Mouse (Mus musculus) stomach, embryonic 16.5 days (tissue): ENCODE results near the gene Rassf8. TPM values are rescaled to one million over a fixed set of nuclear protein-coding genes. Genes with fewer than 3 reads are reported as not detected.

ENCODE experiments used
- ATAC-seq: fragments of 200-750 bp; cut with Nextera tagmentation; 2 replicates; pipeline ENCODE4 v1.8.0; 2017; ENCODE audit warnings: moderate number of reproducible peaks, moderate TSS enrichment; ENCODE audit not compliant: insufficient read depth, low FRiP score
- H3K27ac ChIP-seq: fragments of 300-500 bp; sonication (generic); 2 replicates; pipeline ENCODE4 v1.5.1; 2014; ENCODE audit warnings: low read length
- H3K27me3 ChIP-seq: fragments of 300-500 bp; sonication (generic); 2 replicates; pipeline ENCODE4 v1.6.1; 2014; ENCODE audit warnings: low read length, control low read depth, mixed read lengths; ENCODE audit not compliant: control insufficient read depth, insufficient read depth
- H3K36me3 ChIP-seq: fragments of 300-500 bp; sonication (generic); 2 replicates; pipeline ENCODE4 v1.6.1; 2014; ENCODE audit warnings: low read length; ENCODE audit not compliant: control insufficient read depth, insufficient read depth
- H3K4me1 ChIP-seq: fragments of 300-500 bp; sonication (generic); 2 replicates; pipeline ENCODE4 v1.6.1; 2014; ENCODE audit warnings: low read length, control low read depth, mixed read lengths; ENCODE audit not compliant: control insufficient read depth, insufficient read depth
- H3K4me2 ChIP-seq: fragments of 300-500 bp; sonication (generic); 2 replicates; pipeline ENCODE4 v1.6.1; 2014; ENCODE audit warnings: low read depth, low read length, mixed read lengths
- H3K4me3 ChIP-seq: fragments of 300-500 bp; sonication (generic); replicated peaks from 2 replicates; pipeline ENCODE4 v1.5.1; 2014; ENCODE audit warnings: mild to moderate bottlenecking, low read length
- H3K9ac ChIP-seq: fragments of 300-500 bp; sonication (generic); 2 replicates; pipeline ENCODE4 v1.6.1; 2014; ENCODE audit warnings: low read length
- H3K9me3 ChIP-seq: fragments of 300-500 bp; sonication (generic); replicated peaks from 2 replicates; pipeline ENCODE4 v1.6.1; 2016; ENCODE audit warnings: low read length, control low read depth; ENCODE audit not compliant: control insufficient read depth
- WGBS: fragments of 180-500 bp; shearing (Covaris S2); extraction: QIAGEN DNeasy Blood & Tissue Kit; methylation state at CpG from one replicate; pipeline ENCODE4 v1.1.7; 2014; 5-methylcytosine and 5-hydroxymethylcytosine counted together
- polyA plus RNA-seq: library from polyadenylated mRNA; unstranded; fragments of >200 nt; fragmentation: Nextera tagmentation; extraction: Ambion mirVana; gene quantifications from 2 replicates; pipeline ENCODE4 v1.2.1, GENCODE M21; 2015

Rassf8 gene
- polyA plus RNA-seq, 1 experiment from 2014 or later: 5.7 TPM

DNA sequence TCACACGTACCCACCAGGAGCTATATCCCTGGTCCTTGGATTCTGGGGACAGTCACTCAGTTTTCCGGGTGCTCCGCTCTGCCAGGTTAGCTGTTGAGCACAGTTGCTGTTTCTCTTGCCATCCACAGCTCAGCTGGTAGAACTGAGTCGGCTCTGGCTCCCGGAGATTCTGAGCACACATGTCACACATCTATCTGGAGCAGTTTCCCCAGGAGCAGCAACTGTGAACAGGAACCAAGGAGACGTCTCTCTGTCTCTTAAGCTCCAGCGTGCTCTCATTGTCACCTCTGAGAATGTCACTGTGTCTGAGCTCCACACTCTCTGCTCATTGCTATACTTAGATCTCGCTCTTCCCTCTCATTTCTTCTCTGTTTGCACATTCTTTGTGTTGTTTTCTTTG is 86.4 kb downstream of the Rassf8 start:
- Histone ChIP-seq H3K9me3 (no peaks in the 10 kb centered on the region), H3K36me3 (no peaks in the 10 kb centered on the region), H3K9ac (no peak overlapping the region), H3K4me3 (no peak overlapping the region), H3K4me2 (no peak overlapping the region), H3K27me3 (no peaks in the 10 kb centered on the region; the same call in 1 of the 2 replicates), H3K4me1 (no peaks in the 10 kb centered on the region; the same call in 1 of the 2 replicates), H3K27ac (no peak overlapping the region)
- WGBS: 62% methylated on average over 8 of the region's 8 CpGs
- ATAC-seq: no peak

- ATAC-seq: no peak
- no peak overlapping the region for H3K4me2 ChIP-seq
- H3K4me3 ChIP-seq: no peak overlapping the region
- H3K9me3 ChIP-seq: no peaks in the 10 kb centered on the region
- H3K36me3 ChIP-seq: no peaks in the 10 kb centered on the region
- H3K9ac ChIP-seq: no peak overlapping the region
- H3K27ac ChIP-seq: no peak overlapping the region
- no peaks in the 10 kb centered on the region; the same call in 1 of the 2 replicates for H3K4me1 ChIP-seq
- 51% methylated on average over 6 of the region's 6 CpGs for WGBS
- H3K27me3 ChIP-seq: no peaks in the 10 kb centered on the region; the same call in 1 of the 2 replicates
These were observed 88.8 kb downstream of the Rassf8 start for GRCm38 (mm10) chr6:145835359-145835758.

DNA sequence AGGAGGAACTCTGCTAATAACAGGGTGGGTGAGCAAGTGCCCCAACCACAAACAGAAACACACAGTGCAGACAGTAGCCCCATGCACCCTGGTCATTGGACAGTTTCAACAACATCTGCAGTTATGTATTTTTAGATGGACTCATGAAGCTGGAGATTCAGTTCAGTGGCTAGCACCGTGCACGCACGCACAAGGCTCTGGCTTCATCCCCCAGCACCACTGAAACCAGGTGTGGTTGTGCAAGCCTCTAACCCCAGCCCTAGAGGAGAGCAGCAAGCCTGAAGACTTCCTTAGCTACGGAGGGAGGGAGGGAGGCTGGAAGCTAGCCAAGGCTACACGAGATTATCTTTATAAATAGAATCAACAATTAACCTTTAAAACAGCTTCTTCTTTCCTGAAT is 99.1 kb downstream of the Rassf8 start:
- Histone ChIP-seq H3K27ac (no peak overlapping the region), H3K9me3 (no peaks in the 10 kb centered on the region), H3K9ac (no peak overlapping the region), H3K36me3 (no peaks in the 10 kb centered on the region), H3K27me3 (no peaks in the 10 kb centered on the region), H3K4me1 (no peaks in the 10 kb centered on the region), H3K4me2 (no peak overlapping the region), H3K4me3 (no peak overlapping the region)
- WGBS: 46% methylated on average over 5 of the region's 5 CpGs
- ATAC-seq: no peak

DNA sequence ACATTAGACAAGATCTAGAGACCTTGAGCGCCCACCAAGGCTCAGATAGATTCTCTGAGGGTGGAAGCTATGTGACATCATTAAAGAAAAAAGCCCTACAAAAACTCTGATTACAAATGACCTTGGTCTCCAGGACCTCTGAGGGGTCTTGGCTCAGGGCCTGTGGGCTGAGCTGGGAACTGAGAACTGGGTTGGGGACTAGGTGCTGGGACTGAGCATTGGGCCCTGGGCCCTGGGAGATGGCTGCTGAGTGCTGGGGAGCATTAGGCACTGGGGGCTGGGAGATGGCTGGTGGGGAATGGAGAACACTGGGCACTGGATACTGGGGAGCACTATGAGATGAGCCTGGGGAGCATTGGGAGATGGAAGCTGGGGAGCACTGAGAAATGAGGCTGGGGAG is 99.5 kb downstream of the Rassf8 start:
- H3K4me1 ChIP-seq: 0 out of 2 replicates have a peak, but pooled peaks cover 2% of the 10 kb centered on the region
- no peak overlapping the region for H3K9ac ChIP-seq
- no peak overlapping the region for H3K4me3 ChIP-seq
- no peaks in the 10 kb centered on the region for H3K9me3 ChIP-seq
- no peak overlapping the region for H3K27ac ChIP-seq
- H3K4me2 ChIP-seq: no peak overlapping the region
- no peak for ATAC-seq
- no peaks in the 10 kb centered on the region for H3K36me3 ChIP-seq
- H3K27me3 ChIP-seq: no peaks in the 10 kb centered on the region
- 68% methylated on average over 1 of the region's 1 CpGs for WGBS

DNA sequence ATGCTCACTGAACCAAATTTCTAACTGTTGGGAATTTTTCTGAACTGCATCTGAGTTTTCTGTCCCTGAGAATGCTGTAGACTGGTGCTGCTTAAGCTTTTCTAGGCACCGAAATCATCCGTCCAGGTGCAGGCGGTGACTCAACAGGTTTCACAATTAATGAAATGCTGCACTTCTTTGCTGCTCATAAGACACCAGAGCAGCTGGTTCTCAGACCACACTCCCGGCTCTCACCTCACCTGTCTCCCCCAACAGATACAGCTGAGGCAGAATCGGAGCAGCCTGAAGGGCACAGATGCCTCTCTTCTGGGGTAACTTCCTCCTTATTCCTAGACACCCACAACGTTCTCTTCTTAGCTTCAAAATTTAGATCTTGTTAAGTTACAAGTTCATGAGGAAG is 100.4 kb downstream of the Rassf8 start:
- Histone ChIP-seq H3K9ac (no peak overlapping the region), H3K27ac (no peak overlapping the region), H3K36me3 (no peaks in the 10 kb centered on the region), H3K4me2 (no peak overlapping the region), H3K4me1 (0 out of 2 replicates have a peak, but pooled peaks cover 2% of the 10 kb centered on the region), H3K9me3 (no peaks in the 10 kb centered on the region), H3K27me3 (no peaks in the 10 kb centered on the region), H3K4me3 (no peak overlapping the region)
- ATAC-seq: no peak
- 86% methylated on average over 6 of the region's 6 CpGs for WGBS

- WGBS: 83% methylated on average over 8 of the region's 8 CpGs
These were observed 101.1 kb downstream of the Rassf8 start for GRCm38 (mm10) chr6:145847661-145848060.

GRCm38 (mm10) chr6:145850789-145851188 is 104.2 kb downstream of the Rassf8 start:
- peak; percentile 61 for ATAC-seq
- WGBS: 39% methylated on average over 2 of the region's 2 CpGs

More at GRCm38 (mm10) chr6:145847661-145848060, 101.1 kb downstream of the Rassf8 start:
- H3K27ac ChIP-seq: no peak overlapping the region
- no peak overlapping the region for H3K4me2 ChIP-seq
- ATAC-seq: no peak
- H3K9me3 ChIP-seq: no peaks in the 10 kb centered on the region
- no peak overlapping the region for H3K4me3 ChIP-seq
- H3K4me1 ChIP-seq: 0 out of 2 replicates have a peak, but pooled peaks cover 2% of the 10 kb centered on the region
- H3K36me3 ChIP-seq: no peaks in the 10 kb centered on the region
- no peaks in the 10 kb centered on the region for H3K27me3 ChIP-seq
- H3K9ac ChIP-seq: no peak overlapping the region

GRCm38 (mm10) chr6:145851956-145852355 is 105.4 kb downstream of the Rassf8 start:
- no peaks in the 10 kb centered on the region for H3K9me3 ChIP-seq
- H3K4me2 ChIP-seq: no peak overlapping the region
- WGBS: 63% methylated on average over 11 of the region's 11 CpGs
- H3K27ac ChIP-seq: no peak overlapping the region
- no peak for ATAC-seq
- H3K9ac ChIP-seq: no peak overlapping the region
- no peaks in the 10 kb centered on the region for H3K36me3 ChIP-seq
- H3K4me3 ChIP-seq: no peak overlapping the region
- no peaks in the 10 kb centered on the region for H3K27me3 ChIP-seq
- H3K4me1 ChIP-seq: peaks cover 13% of the 10 kb centered on the region

More at GRCm38 (mm10) chr6:145850789-145851188, 104.2 kb downstream of the Rassf8 start:
- Histone ChIP-seq H3K27me3 (no peaks in the 10 kb centered on the region), H3K36me3 (no peaks in the 10 kb centered on the region), H3K9ac (no peak overlapping the region), H3K4me3 (no peak overlapping the region), H3K4me2 (no peak overlapping the region), H3K9me3 (no peaks in the 10 kb centered on the region), H3K27ac (no peak overlapping the region), H3K4me1 (peaks cover 10% of the 10 kb centered on the region; the same call in 1 of the 2 replicates)

- H3K9me3 ChIP-seq: no peaks in the 10 kb centered on the region
- H3K36me3 ChIP-seq: no peaks in the 10 kb centered on the region
- H3K4me3 ChIP-seq: no peak overlapping the region
- no peak overlapping the region for H3K4me2 ChIP-seq
- 92% methylated on average over 7 of the region's 7 CpGs for WGBS
- peaks cover 13% of the 10 kb centered on the region for H3K4me1 ChIP-seq
- no peak overlapping the region for H3K9ac ChIP-seq
- no peaks in the 10 kb centered on the region for H3K27me3 ChIP-seq
- no peak for ATAC-seq
- no peak overlapping the region for H3K27ac ChIP-seq
These were observed 106.2 kb downstream of the Rassf8 start for GRCm38 (mm10) chr6:145852708-145853107.
